Mouse (Mus musculus) thymus, postnatal 14 days (tissue): ENCODE results near the gene Vmn1r125.
"Not testable (repeated sequence)": the region's sequence is repeated elsewhere in the genome, so short reads cannot be mapped to it uniquely, and the experiment has no call there.

Experiments used
- DNase-seq: peaks from one replicate; pipeline ENCODE4 v3.0.0; 2021

Vmn1r125 gene

GRCm38 (mm10) chr7:21271879-21272278 is at the start of gene Vmn1r125:
Vmn1r125 (plus strand) TSS chr7:21272179.
- not testable (repeated sequence) for DNase-seq

GRCm38 (mm10) chr7:21260517-21260916 is 11.5 kb upstream of the Vmn1r125 start, which contains the start of gene Vmn1r124:
Vmn1r124 (minus strand) TSS chr7:21260617.
- not testable (repeated sequence) for DNase-seq

GRCm38 (mm10) chr7:21301367-21301766 is 29.4 kb downstream of the Vmn1r125 start, which contains the start of gene Vmn1r126:
Vmn1r126 (minus strand) TSS chr7:21301467.
- DNase-seq = not testable (repeated sequence)

GRCm38 (mm10) chr7:21319761-21320160 is 47.8 kb downstream of the Vmn1r125 start, which contains the start of gene Vmn1r127:
Vmn1r127 (minus strand) TSS chr7:21319861.
- not testable (repeated sequence) for DNase-seq
